Mouse (Mus musculus): ENCODE results near the gene Usp19. TPM values are rescaled to one million over a fixed set of nuclear protein-coding genes. Genes with fewer than 3 reads are reported as not detected.

Gene Usp19
- total and polyA plus RNA-seq, 2 experiments = 24.3 to 80.5 TPM

DNA sequence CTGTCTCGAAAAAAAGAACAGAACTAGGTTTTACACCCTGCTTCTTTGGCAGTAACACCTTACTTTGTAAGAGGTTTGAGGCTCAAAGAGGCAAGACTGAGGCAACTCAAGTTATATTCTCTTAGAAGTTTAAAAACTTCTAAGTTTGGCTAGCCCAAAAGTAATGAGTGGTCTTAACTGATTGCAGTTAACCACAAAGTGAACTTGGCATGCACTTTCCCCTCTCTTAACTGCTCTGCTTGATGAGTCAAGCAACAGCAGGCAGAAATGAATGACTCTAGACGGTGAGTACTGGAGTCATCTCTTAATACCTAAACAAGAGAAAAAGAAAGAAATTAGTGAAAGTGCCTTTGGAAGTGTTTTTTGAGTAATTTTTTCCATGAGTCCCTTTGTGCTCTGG, 31.2 kb downstream of the Usp19 start:
- DNase-seq (ENCODE audit: extremely low read depth, low read depth, low spot score) = no peak
- Histone ChIP-seq H3K79me2 (ENCODE audit: control insufficient read depth, insufficient read depth, low read length) (peaks cover 26% of the 10 kb centered on the region; the same call in 1 of the 2 replicates), H3K9ac (ENCODE audit: low read depth, low read length) (no peak overlapping the region), H3K4me1 (ENCODE audit: control insufficient read depth, insufficient read depth, low read length) (peaks cover 7% of the 10 kb centered on the region; the same call in 1 of the 2 replicates), H3K27ac (replicated peaks; ENCODE audit: insufficient read depth, low read depth, low read length) (no peak overlapping the region), H3K27me3 (ENCODE audit: control insufficient read depth, insufficient read depth, low read length) (no peaks in the 10 kb centered on the region), H3K4me3 (ENCODE audit: insufficient read depth, low read depth, low read length) (no peak overlapping the region), H3K36me3 (ENCODE audit: control insufficient read depth, insufficient read depth, low read length) (peaks cover 7% of the 10 kb centered on the region; the same call in 1 of the 2 replicates)
- 59% methylated on average over 2 of the region's 2 CpGs for WGBS
- TF ChIP-seq CTCF (IDR thresholded peaks at IDR 0.05; ENCODE audit: low read depth, low read length) = no peak
- no peak for TF ChIP-seq POLR2A (IDR thresholded peaks at IDR 0.05; ENCODE audit: extremely low read depth, insufficient read depth, low read length)

DNA sequence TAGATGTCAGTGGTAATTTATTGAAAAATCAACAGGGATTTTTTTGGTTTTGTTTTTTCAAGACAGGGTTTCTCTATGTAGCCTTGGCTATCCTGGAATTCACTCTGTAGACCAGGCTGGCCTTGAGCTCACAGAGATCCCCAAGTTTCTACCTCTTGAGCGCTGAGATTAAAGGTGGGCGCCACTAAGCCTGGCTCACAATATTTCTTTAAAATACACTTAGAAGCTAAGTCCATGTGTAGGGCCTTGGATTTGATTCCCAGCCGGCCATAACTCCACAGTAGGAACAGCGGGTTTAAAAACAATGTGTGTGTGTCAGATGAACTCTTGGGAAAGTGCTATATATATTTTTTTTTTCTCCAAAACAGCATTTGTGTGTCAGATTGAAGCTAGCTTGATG, 32.9 kb downstream of the Usp19 start:
- Histone ChIP-seq H3K4me1 (ENCODE audit: control insufficient read depth, insufficient read depth, low read length) (peaks cover 7% of the 10 kb centered on the region; the same call in 1 of the 2 replicates), H3K27me3 (ENCODE audit: control insufficient read depth, insufficient read depth, low read length) (no peaks in the 10 kb centered on the region), H3K4me3 (ENCODE audit: insufficient read depth, low read depth, low read length) (no peak overlapping the region), H3K9ac (ENCODE audit: low read depth, low read length) (no peak overlapping the region), H3K27ac (replicated peaks; ENCODE audit: insufficient read depth, low read depth, low read length) (no peak overlapping the region), H3K36me3 (ENCODE audit: control insufficient read depth, insufficient read depth, low read length) (peaks cover 9% of the 10 kb centered on the region), H3K79me2 (ENCODE audit: control insufficient read depth, insufficient read depth, low read length) (peaks cover 29% of the 10 kb centered on the region; the same call in 1 of the 2 replicates)
- 99% methylated on average over 4 of the region's 4 CpGs for WGBS
- DNase-seq (ENCODE audit: extremely low read depth, low read depth, low spot score) = no peak
- TF ChIP-seq POLR2A (IDR thresholded peaks at IDR 0.05; ENCODE audit: extremely low read depth, insufficient read depth, low read length) (no peak), CTCF (IDR thresholded peaks at IDR 0.05; ENCODE audit: low read depth, low read length) (no peak)

DNA sequence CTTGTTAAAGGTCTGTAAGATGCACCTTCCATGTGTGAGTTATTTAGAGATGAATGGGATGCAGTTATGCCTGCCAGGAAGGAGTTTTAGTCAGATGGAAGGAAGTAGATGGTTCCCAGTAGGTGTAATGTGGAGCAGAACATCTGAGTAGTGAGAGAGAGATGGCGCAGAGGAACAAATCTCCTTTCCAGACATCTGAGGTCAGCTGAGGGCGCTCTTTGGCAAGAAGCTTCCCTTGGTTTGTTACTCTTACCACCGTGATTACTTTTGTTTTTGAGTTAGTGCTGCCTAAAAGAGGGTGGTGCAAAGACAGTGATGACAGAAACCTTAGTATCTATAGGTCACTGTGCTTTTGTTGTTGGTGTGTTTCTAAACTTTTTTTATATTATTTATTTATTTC, 35.0 kb downstream of the Usp19 start:
- peaks cover 4% of the 10 kb centered on the region; the same call in 1 of the 2 replicates for H3K4me1 ChIP-seq (ENCODE audit: control insufficient read depth, insufficient read depth, low read length)
- H3K36me3 ChIP-seq (ENCODE audit: control insufficient read depth, insufficient read depth, low read length) = peaks cover 26% of the 10 kb centered on the region
- peaks cover 22% of the 10 kb centered on the region; the same call in 1 of the 2 replicates for H3K79me2 ChIP-seq (ENCODE audit: control insufficient read depth, insufficient read depth, low read length)
- H3K27me3 ChIP-seq (ENCODE audit: control insufficient read depth, insufficient read depth, low read length) = no peaks in the 10 kb centered on the region
- DNase-seq (ENCODE audit: extremely low read depth, low read depth, low spot score) = no peak
- H3K4me3 ChIP-seq (ENCODE audit: insufficient read depth, low read depth, low read length) = no peak overlapping the region
- H3K9ac ChIP-seq (ENCODE audit: low read depth, low read length) = no peak overlapping the region
- TF ChIP-seq POLR2A (IDR thresholded peaks at IDR 0.05; ENCODE audit: extremely low read depth, insufficient read depth, low read length) (no peak), CTCF (IDR thresholded peaks at IDR 0.05; ENCODE audit: low read depth, low read length) (no peak)
- H3K27ac ChIP-seq (replicated peaks; ENCODE audit: insufficient read depth, low read depth, low read length) = no peak overlapping the region
- WGBS = 45% methylated on average over 3 of the region's 3 CpGs

DNA sequence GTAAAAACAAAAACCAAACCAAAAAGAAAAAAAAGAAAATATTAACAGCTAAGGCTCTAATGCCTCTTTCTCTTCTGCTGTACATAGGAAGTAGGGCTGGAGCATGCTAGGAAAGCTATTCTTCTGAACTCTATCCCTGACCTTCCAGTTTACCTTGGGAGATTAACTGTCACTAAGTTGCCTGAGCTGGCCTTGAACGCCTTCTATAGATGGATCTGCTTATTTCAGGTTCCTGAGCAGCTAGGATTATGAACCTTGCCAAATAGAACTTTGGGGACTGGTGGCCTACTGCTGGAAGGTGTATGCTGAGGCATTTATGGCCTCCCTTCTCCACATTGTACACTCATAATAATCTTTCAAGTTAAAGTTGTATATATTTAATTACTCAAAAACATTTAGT, 40.6 kb downstream of the Usp19 start:
- WGBS = 77% methylated on average over 1 of the region's 1 CpGs
- Histone ChIP-seq H3K36me3 (ENCODE audit: control insufficient read depth, insufficient read depth, low read length) (peaks cover 52% of the 10 kb centered on the region), H3K4me1 (ENCODE audit: control insufficient read depth, insufficient read depth, low read length) (no peaks in the 10 kb centered on the region; the same call in 1 of the 2 replicates), H3K9ac (ENCODE audit: low read depth, low read length) (no peak overlapping the region), H3K27me3 (ENCODE audit: control insufficient read depth, insufficient read depth, low read length) (no peaks in the 10 kb centered on the region), H3K27ac (replicated peaks; ENCODE audit: insufficient read depth, low read depth, low read length) (no peak overlapping the region), H3K4me3 (ENCODE audit: insufficient read depth, low read depth, low read length) (no peak overlapping the region), H3K79me2 (ENCODE audit: control insufficient read depth, insufficient read depth, low read length) (peaks cover 8% of the 10 kb centered on the region; the same call in 1 of the 2 replicates)
- DNase-seq (ENCODE audit: extremely low read depth, low read depth, low spot score) = no peak
- TF ChIP-seq CTCF (IDR thresholded peaks at IDR 0.05; ENCODE audit: low read depth, low read length) (no peak), POLR2A (IDR thresholded peaks at IDR 0.05; ENCODE audit: extremely low read depth, insufficient read depth, low read length) (no peak)

DNA sequence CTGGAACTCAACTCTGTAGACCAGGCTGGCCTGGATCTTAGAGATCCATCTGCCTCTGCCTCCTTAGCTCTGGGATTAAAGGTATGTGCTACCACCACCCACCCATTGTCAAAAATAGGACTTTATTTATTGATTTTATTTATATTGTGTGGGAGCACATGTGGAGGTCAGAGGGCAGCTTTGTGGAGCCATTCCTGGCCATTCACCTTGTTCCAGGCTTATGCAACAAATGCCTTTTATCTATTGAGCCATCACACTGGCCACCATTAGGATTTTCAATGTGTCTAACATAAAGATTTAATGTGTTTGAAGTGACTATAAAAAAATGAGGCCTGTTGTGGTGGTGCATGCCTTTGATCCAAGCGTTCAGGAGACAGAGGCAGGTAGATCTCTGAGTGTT, 41.1 kb downstream of the Usp19 start:
- H3K27ac ChIP-seq (replicated peaks; ENCODE audit: insufficient read depth, low read depth, low read length) = no peak overlapping the region
- 92% methylated on average over 1 of the region's 1 CpGs for WGBS
- H3K36me3 ChIP-seq (ENCODE audit: control insufficient read depth, insufficient read depth, low read length) = peaks cover 55% of the 10 kb centered on the region
- H3K4me3 ChIP-seq (ENCODE audit: insufficient read depth, low read depth, low read length) = no peak overlapping the region
- H3K27me3 ChIP-seq (ENCODE audit: control insufficient read depth, insufficient read depth, low read length) = no peaks in the 10 kb centered on the region
- TF ChIP-seq CTCF (IDR thresholded peaks at IDR 0.05; ENCODE audit: low read depth, low read length) (no peak), POLR2A (IDR thresholded peaks at IDR 0.05; ENCODE audit: extremely low read depth, insufficient read depth, low read length) (no peak)
- DNase-seq (ENCODE audit: extremely low read depth, low read depth, low spot score) = no peak
- H3K4me1 ChIP-seq (ENCODE audit: control insufficient read depth, insufficient read depth, low read length) = no peaks in the 10 kb centered on the region; the same call in 1 of the 2 replicates
- H3K9ac ChIP-seq (ENCODE audit: low read depth, low read length) = no peak overlapping the region
- H3K79me2 ChIP-seq (ENCODE audit: control insufficient read depth, insufficient read depth, low read length) = peaks cover 7% of the 10 kb centered on the region; the same call in 1 of the 2 replicates

DNA sequence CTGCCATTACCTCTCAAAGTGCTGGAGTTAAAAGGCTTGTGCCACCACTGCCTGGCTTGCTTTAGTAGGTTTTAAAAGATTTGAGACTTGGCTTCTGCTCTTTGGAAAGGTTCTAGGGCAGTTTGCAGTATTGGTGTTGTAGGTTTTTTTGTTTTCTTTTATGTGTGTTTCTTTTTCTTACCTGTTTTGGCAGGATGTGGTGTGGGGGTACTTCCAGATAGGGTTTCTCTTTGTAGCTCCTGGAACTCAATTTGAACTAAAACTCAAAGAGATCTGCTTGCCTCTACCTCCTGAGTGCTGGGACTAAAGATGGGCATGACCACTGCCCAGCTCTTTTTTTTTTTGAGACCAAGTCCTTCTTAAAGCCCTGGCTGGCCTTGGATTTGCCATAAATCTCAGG, 50.4 kb downstream of the Usp19 start:
- Histone ChIP-seq H3K4me3 (ENCODE audit: insufficient read depth, low read depth, low read length) (no peak overlapping the region), H3K79me2 (ENCODE audit: control insufficient read depth, insufficient read depth, low read length) (no peaks in the 10 kb centered on the region; the same call in 1 of the 2 replicates), H3K27me3 (ENCODE audit: control insufficient read depth, insufficient read depth, low read length) (no peaks in the 10 kb centered on the region), H3K9ac (ENCODE audit: low read depth, low read length) (no peak overlapping the region), H3K36me3 (ENCODE audit: control insufficient read depth, insufficient read depth, low read length) (peaks cover 67% of the 10 kb centered on the region), H3K4me1 (ENCODE audit: control insufficient read depth, insufficient read depth, low read length) (peaks cover 5% of the 10 kb centered on the region; the same call in 1 of the 2 replicates), H3K27ac (replicated peaks; ENCODE audit: insufficient read depth, low read depth, low read length) (no peak overlapping the region)
- no peak for TF ChIP-seq CTCF (IDR thresholded peaks at IDR 0.05; ENCODE audit: low read depth, low read length)
- no peak for TF ChIP-seq POLR2A (IDR thresholded peaks at IDR 0.05; ENCODE audit: extremely low read depth, insufficient read depth, low read length)
- no peak for DNase-seq (ENCODE audit: extremely low read depth, low read depth, low spot score)

Data from liver, adult 2 months (tissue).